8 mouse cellular contexts compared by ENCODE assay signal in the genomic region with DNA sequence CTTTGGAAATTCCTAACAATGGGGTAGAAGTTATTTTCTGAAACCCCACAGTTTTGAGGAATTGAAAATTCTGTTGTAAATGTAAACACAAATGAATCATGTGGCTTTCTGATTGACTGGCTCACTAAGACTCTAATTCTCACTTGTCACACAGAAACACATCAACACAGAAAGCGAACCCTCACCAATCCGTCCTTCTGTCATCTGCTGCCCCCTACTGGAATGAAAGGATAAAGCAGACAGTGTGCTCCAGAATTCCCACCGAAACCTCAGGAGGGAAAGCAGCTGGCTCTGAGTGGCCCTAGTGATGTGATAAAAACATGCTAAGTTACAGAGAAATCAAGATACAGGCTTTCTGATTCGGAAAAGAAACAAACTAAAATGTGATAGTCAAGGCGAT. TPM values are rescaled to one million over a fixed set of nuclear protein-coding genes. Genes with fewer than 3 reads are reported as not detected.
A peak's percentile ranks its signal among the peaks of the same experiment; 100 is the strongest.
DNase-seq lines count a peak whose midpoint lies in the region; ATAC-seq and TF ChIP-seq lines count a peak whose summit lies in the region.

No protein-coding gene starts in this region.

- no peaks in the 10 kb centered on the region for H3K79me2 ChIP-seq in liver, adult 2 months (ENCODE audit: control insufficient read depth, insufficient read depth, low read length)

- peak; percentile 35 for DNase-seq in liver, adult 2 months (ENCODE audit: extremely low read depth, low read depth, low spot score)
- no peak for DNase-seq in liver, embryonic 11.5 days (ENCODE audit: low spot score)
- peak; percentile 65 for DNase-seq in adrenal gland, adult 2 months
- peak; percentile 63 for DNase-seq in embryo, embryonic 9.5 days (ENCODE audit: extremely low spot score)
- peak; percentile 66 to 72 for DNase-seq in left cerebral cortex, adult 18-20 months (ENCODE audit: low spot score in 2 of 2)
- DNase-seq in midbrain, embryonic 14.5 days: peak; percentile 88

- no peaks in the 10 kb centered on the region for H3K9me3 ChIP-seq in liver, embryonic 11.5 days (ENCODE audit: control insufficient read depth, low read length)
- no peaks in the 10 kb centered on the region for H3K9me3 ChIP-seq in midbrain, embryonic 14.5 days (ENCODE audit: control insufficient read depth, low read length)

- ATAC-seq in liver, embryonic 11.5 days (replicated peaks; ENCODE audit: low FRiP score): no peak
- ATAC-seq in hematopoietic stem cell, adult 5-6 weeks (replicated peaks in 1 of 2; ENCODE audit: insufficient read depth in 1 of 2, low FRiP score in 2 of 2, low TSS enrichment in 1 of 2, low read depth in 1 of 2, poor library complexity in 2 of 2, severe bottlenecking in 2 of 2): peak; percentile 67 to 76
- peak; percentile 60; the same call in 1 of the 2 replicates for ATAC-seq in midbrain, embryonic 14.5 days (ENCODE audit: low FRiP score, low TSS enrichment)

- no peak overlapping the region for H3K27ac ChIP-seq in liver, adult 2 months (replicated peaks; ENCODE audit: insufficient read depth, low read depth, low read length)
- H3K27ac ChIP-seq in liver, embryonic 11.5 days (ENCODE audit: low read depth, low read length): no peak overlapping the region
- H3K27ac ChIP-seq in midbrain, embryonic 14.5 days (replicated peaks; ENCODE audit: low read depth, low read length): no peak overlapping the region
- no peak overlapping the region for H3K27ac ChIP-seq in testis, adult 2 months (ENCODE audit: control insufficient read depth, insufficient read depth, low read depth, low read length)

- H3K4me1 ChIP-seq in liver, adult 2 months (ENCODE audit: control insufficient read depth, insufficient read depth, low read length): no peaks in the 10 kb centered on the region
- no peaks in the 10 kb centered on the region for H3K4me1 ChIP-seq in liver, embryonic 11.5 days (replicated peaks; ENCODE audit: control insufficient read depth, insufficient read depth, low read length)
- H3K4me1 ChIP-seq in midbrain, embryonic 14.5 days (ENCODE audit: control insufficient read depth, insufficient read depth, low read length): no peaks in the 10 kb centered on the region
- H3K4me1 ChIP-seq in testis, adult 2 months (ENCODE audit: control insufficient read depth, insufficient read depth, low read length): no peaks in the 10 kb centered on the region

- TF ChIP-seq CTCF in liver, adult 2 months (IDR thresholded peaks at IDR 0.05; ENCODE audit: low read depth, low read length): peak; percentile 57; the same call in 1 of the 2 replicates
- TF ChIP-seq CTCF in testis, adult 2 months (IDR thresholded peaks at IDR 0.05; ENCODE audit: control insufficient read depth, insufficient read depth, insufficient replicate concordance, low read depth, low read length): peak; percentile 53; the same call in 1 of the 2 replicates

- H3K27me3 ChIP-seq in liver, adult 2 months (ENCODE audit: control insufficient read depth, insufficient read depth, low read length): no peaks in the 10 kb centered on the region
- no peaks in the 10 kb centered on the region for H3K27me3 ChIP-seq in liver, embryonic 11.5 days (replicated peaks; ENCODE audit: control insufficient read depth, insufficient read depth, low read length)
- H3K27me3 ChIP-seq in midbrain, embryonic 14.5 days (ENCODE audit: control insufficient read depth, insufficient read depth, low read length): no peaks in the 10 kb centered on the region
- no peaks in the 10 kb centered on the region for H3K27me3 ChIP-seq in testis, adult 2 months (ENCODE audit: control insufficient read depth, insufficient read depth, low read length)

- peaks cover 2% of the 10 kb centered on the region; the same call in 1 of the 2 replicates for H3K36me3 ChIP-seq in liver, adult 2 months (ENCODE audit: control insufficient read depth, insufficient read depth, low read length)
- no peaks in the 10 kb centered on the region for H3K36me3 ChIP-seq in liver, embryonic 11.5 days (ENCODE audit: control insufficient read depth, insufficient read depth, low read length)
- H3K36me3 ChIP-seq in midbrain, embryonic 14.5 days (ENCODE audit: control insufficient read depth, insufficient read depth, low read length): no peaks in the 10 kb centered on the region
- no peaks in the 10 kb centered on the region for H3K36me3 ChIP-seq in testis, adult 2 months (ENCODE audit: control insufficient read depth, insufficient read depth, low read length)

- WGBS in liver, adult 2 months: 14% methylated on average over 5 of the region's 5 CpGs
- 12% methylated on average over 5 of the region's 5 CpGs for WGBS in liver, embryonic 11.5 days
- WGBS in midbrain, embryonic 14.5 days: 6% methylated on average over 5 of the region's 5 CpGs

- no peak overlapping the region for H3K9ac ChIP-seq in liver, adult 2 months (ENCODE audit: low read depth, low read length)
- no peak overlapping the region for H3K9ac ChIP-seq in liver, embryonic 11.5 days (ENCODE audit: low read depth, low read length)
- no peak overlapping the region for H3K9ac ChIP-seq in midbrain, embryonic 14.5 days (replicated peaks; ENCODE audit: low read length)

- TF ChIP-seq POLR2A in liver, adult 2 months (IDR thresholded peaks at IDR 0.05; ENCODE audit: extremely low read depth, insufficient read depth, low read length): no peak
- TF ChIP-seq POLR2A in testis, adult 2 months (IDR thresholded peaks at IDR 0.05; ENCODE audit: control insufficient read depth, low read depth, low read length): no peak

- H3K4me2 ChIP-seq in liver, embryonic 11.5 days: no peak overlapping the region
- H3K4me2 ChIP-seq in midbrain, embryonic 14.5 days (ENCODE audit: low read length): no peak overlapping the region

- H3K4me3 ChIP-seq in liver, adult 2 months (ENCODE audit: insufficient read depth, low read depth, low read length): no peak overlapping the region
- no peak overlapping the region for H3K4me3 ChIP-seq in liver, embryonic 11.5 days (ENCODE audit: low read depth, low read length)
- H3K4me3 ChIP-seq in midbrain, embryonic 14.5 days (replicated peaks; ENCODE audit: low read depth, low read length): no peak overlapping the region
- H3K4me3 ChIP-seq in testis, adult 2 months (ENCODE audit: control insufficient read depth, low read depth, low read length): no peak overlapping the region

RNA-seq across cellular contexts. Expression of a gene that starts 14.4 kb away (rescaled TPM):
- 252 and 272 TPM in 2 replicates for total RNA-seq in liver, adult 2 months (2014; rRNA removed)
- polyA plus RNA-seq in liver, adult 2 months (2012; rRNA removed): 278 and 314 TPM in 2 replicates
- 280 and 288 TPM in 2 replicates for polyA plus RNA-seq in liver, embryonic 11.5 days (2014; fragmentation: Nextera tagmentation; extraction: Ambion mirVana)
- total RNA-seq in adrenal gland, adult 2 months (2021): 100 to 1,000 TPM; 247 to 409 TPM
- polyA plus RNA-seq in adrenal gland, adult 2 months (2012; rRNA removed): 860 and 1,083 TPM in 2 replicates
- total RNA-seq in hematopoietic stem cell, adult 5-6 weeks (2017): 91.2 and 95.5 TPM in 2 replicates
- 100 to 1,000 TPM; 150 to 157 TPM for total RNA-seq in left cerebral cortex, adult 18-20 months (2021)
- 302 TPM in 2 replicates for polyA plus RNA-seq in midbrain, embryonic 14.5 days (2014; fragmentation: Nextera tagmentation; extraction: Ambion mirVana)
- 72.9 and 74.6 TPM in 2 replicates for polyA plus RNA-seq in testis, adult 2 months (2012; rRNA removed)
